Mouse (Mus musculus) embryonic fibroblast, embryonic 13.5 days (primary cell): Measurements from ENCODE around the gene Olfr1441.

ENCODE experiments used
- CTCF ChIP-seq: IDR thresholded peaks from 2 replicates; pipeline ENCODE4 v1.5.1; 2011; ENCODE audit warnings: mild to moderate bottlenecking, control low read depth, low read length, moderate library complexity, borderline replicate concordance; ENCODE audit not compliant: insufficient read depth
- POLR2A ChIP-seq: IDR thresholded peaks from 2 replicates; pipeline ENCODE4 v1.6.1; 2011; ENCODE audit warnings: low read depth, mild to moderate bottlenecking, control low read depth, low read length, moderate library complexity

- TF ChIP-seq CTCF = no peak
- TF ChIP-seq POLR2A = no peak
These were observed 30.3 kb upstream of the Olfr1441 start, which contains the start of gene Olfr1440 for GRCm38 (mm10) chr19:12386979-12387378.
